Mouse (Mus musculus) E14TG2a.4 (cell line): ENCODE data around the gene Pbrm1.

Experiments
- H3K27me3 ChIP-seq: 2 replicates; pipeline ENCODE4 v1.6.1; 2014; ENCODE audit warnings: low read length, control low read depth; ENCODE audit not compliant: insufficient read depth
- H3K36me3 ChIP-seq: 2 replicates; pipeline ENCODE4 v1.6.1; 2014; ENCODE audit warnings: low read length, control low read depth; ENCODE audit not compliant: insufficient read depth
- H3K4me1 ChIP-seq: replicated peaks from 2 replicates; pipeline ENCODE4 v1.6.1; 2014; ENCODE audit warnings: low read depth, low read length, control low read depth
- H3K4me3 ChIP-seq: replicated peaks from 2 replicates; pipeline ENCODE4 v1.5.1; 2014; ENCODE audit warnings: mild to moderate bottlenecking, low read length
- H3K9me3 ChIP-seq: 2 replicates; pipeline ENCODE4 v1.6.1; 2014; ENCODE audit warnings: low read length, control low read depth
- CTCF ChIP-seq: conservative IDR thresholded peaks from 2 replicates; pipeline ENCODE4 v1.5.1; 2014; ENCODE audit warnings: low read length
- NANOG ChIP-seq: IDR thresholded peaks from 2 replicates; pipeline ENCODE4 v1.6.1; 2014; ENCODE audit warnings: borderline replicate concordance, low read length, mixed read lengths
- POU5F1 ChIP-seq: IDR thresholded peaks from 2 replicates; pipeline ENCODE4 v1.6.1; 2014; ENCODE audit warnings: low read length, borderline replicate concordance

Gene Pbrm1

DNA sequence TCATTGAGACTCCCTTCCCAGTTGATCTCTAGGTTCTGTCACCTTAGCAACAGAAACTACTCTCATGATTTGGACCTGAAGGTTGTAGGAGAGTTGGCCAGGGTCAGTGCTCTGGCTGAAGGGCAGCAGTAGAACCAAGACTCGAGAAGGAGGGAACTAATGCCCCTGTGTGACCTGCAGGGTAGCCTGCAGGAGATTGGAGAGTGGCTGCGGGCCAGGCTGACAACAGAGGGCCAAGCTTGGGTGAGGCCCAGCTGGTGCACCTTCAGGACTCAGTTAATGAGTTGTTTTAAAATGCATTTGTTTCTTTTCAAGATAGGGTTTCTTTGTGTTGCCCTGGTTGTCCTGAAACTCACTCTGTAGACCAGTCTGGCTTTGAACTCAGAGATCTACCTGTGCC lies 146.1 kb downstream of the Pbrm1 start:
- Histone ChIP-seq H3K4me1 (peaks cover 38% of the 10 kb centered on the region), H3K36me3 (peaks cover 1% of the 10 kb centered on the region; the same call in 1 of the 2 replicates), H3K4me3 (no peak overlapping the region), H3K9me3 (no peaks in the 10 kb centered on the region), H3K27me3 (peaks cover 22% of the 10 kb centered on the region)
- TF ChIP-seq POU5F1 (no peak), CTCF (no peak), NANOG (no peak)

- no peaks in the 10 kb centered on the region for H3K9me3 ChIP-seq
- peaks cover 6% of the 10 kb centered on the region for H3K36me3 ChIP-seq
- H3K27me3 ChIP-seq: peaks cover 18% of the 10 kb centered on the region
- TF ChIP-seq CTCF: no peak
- no peak for TF ChIP-seq POU5F1
- no peak for TF ChIP-seq NANOG
- H3K4me3 ChIP-seq: no peak overlapping the region
- H3K4me1 ChIP-seq: peaks cover 38% of the 10 kb centered on the region
Observed at GRCm38 (mm10) chr14:31165458-31165857, 146.5 kb downstream of the Pbrm1 start.

DNA sequence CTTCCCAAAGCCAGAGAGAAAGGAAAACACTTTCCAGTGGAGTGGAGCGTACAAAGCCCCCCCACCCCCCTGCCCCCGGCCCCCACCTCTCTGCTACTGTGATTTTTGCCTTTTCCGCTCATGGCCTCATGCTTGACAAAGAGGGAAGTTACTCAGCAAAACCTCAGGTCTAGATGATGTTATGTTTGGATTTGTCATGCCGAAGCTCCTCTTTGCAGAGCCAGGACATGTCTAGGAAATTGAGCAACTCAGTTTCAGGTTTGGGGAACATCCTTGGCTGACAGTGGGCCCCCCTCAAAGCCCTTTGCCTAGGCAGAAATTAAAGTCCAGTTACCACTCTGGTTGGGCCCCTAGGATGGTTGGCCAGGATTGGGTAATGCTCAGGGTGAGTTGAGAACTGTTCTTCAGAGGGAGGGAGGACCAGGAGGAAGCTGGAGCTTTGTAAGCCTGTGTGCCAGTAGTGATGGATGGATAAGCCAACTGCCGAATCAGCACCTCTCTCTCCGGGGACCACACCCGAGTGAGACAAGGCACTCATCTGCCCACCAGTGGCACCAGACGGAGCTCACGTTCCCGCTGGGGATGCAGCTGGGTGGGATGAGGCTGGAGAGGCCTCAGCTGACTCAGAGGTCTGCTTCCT lies 147.2 kb downstream of the Pbrm1 start:
- peaks cover 17% of the 10 kb centered on the region for H3K27me3 ChIP-seq
- H3K4me3 ChIP-seq: no peak overlapping the region
- TF ChIP-seq CTCF: no peak
- no peak for TF ChIP-seq POU5F1
- TF ChIP-seq NANOG: no peak
- H3K9me3 ChIP-seq: no peaks in the 10 kb centered on the region
- peaks cover 12% of the 10 kb centered on the region for H3K36me3 ChIP-seq
- peaks cover 44% of the 10 kb centered on the region for H3K4me1 ChIP-seq

DNA sequence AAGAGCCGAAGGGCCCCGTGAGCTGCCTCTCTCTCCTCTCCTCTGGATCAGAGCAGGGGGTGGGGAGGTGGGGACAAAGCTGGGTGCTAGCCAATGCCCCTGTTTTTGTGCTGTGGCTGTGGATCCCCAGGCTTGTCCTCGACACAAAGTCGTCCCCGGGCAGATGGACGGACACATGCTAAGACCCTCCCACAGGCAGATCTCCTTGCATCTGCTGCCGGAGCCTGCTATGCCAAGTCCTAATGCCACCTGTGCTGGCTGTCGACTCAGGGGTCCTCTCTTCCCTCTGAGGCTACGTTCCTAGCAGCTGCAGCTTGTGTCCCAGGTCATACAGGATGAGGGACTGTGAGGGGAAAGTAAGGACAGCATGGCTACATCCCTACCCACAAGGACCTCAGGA lies 147.9 kb downstream of the Pbrm1 start:
- TF ChIP-seq NANOG: no peak
- TF ChIP-seq POU5F1: no peak
- TF ChIP-seq CTCF: no peak
- Histone ChIP-seq H3K27me3 (peaks cover 12% of the 10 kb centered on the region), H3K36me3 (peaks cover 19% of the 10 kb centered on the region), H3K4me1 (peaks cover 50% of the 10 kb centered on the region), H3K9me3 (no peaks in the 10 kb centered on the region), H3K4me3 (no peak overlapping the region)

GRCm38 (mm10) chr14:31168425-31168824 lies 149.5 kb downstream of the Pbrm1 start, which contains the start of gene Stab1:
TSS of gene Stab1 (minus strand) at chr14:31168641.
- TF ChIP-seq CTCF (no peak), POU5F1 (no peak), NANOG (no peak)
- Histone ChIP-seq H3K4me3 (0 out of 2 replicates have a peak within 1 kb of the TSS, but pooled peaks have one; percentile 23), H3K36me3 (peaks cover 35% of the 10 kb centered on the region)

GRCm38 (mm10) chr14:31169508-31169907 lies 150.6 kb downstream of the Pbrm1 start:
- Histone ChIP-seq H3K9me3 (no peaks in the 10 kb centered on the region), H3K4me1 (peaks cover 51% of the 10 kb centered on the region), H3K4me3 (no peak overlapping the region), H3K36me3 (peaks cover 46% of the 10 kb centered on the region), H3K27me3 (peaks cover 6% of the 10 kb centered on the region; the same call in 1 of the 2 replicates)
- TF ChIP-seq POU5F1: no peak
- TF ChIP-seq CTCF: no peak
- TF ChIP-seq NANOG: no peak

More at GRCm38 (mm10) chr14:31168425-31168824, 149.5 kb downstream of the Pbrm1 start, which contains the start of gene Stab1:
- peaks cover 50% of the 10 kb centered on the region for H3K4me1 ChIP-seq
- peaks cover 6% of the 10 kb centered on the region; the same call in 1 of the 2 replicates for H3K27me3 ChIP-seq
- H3K9me3 ChIP-seq: no peaks in the 10 kb centered on the region

DNA sequence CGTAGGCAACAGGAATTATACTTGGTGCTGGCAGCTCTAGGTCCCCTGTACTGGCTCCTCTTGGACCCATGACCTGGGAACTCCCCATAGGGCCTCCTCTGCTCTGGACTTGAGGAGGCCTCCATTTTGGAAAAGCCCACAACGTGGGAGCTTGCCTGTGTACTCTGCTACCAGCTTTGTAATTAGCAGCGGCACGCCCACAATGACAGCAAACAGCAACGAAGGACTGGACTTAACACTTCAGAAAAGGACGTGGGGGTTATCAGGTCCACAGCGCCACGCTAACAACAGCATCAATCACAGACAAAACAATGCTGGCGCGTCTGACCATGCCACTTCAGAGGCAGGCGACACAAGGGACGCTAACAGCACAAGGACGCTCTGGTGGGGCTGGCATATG lies 152.0 kb downstream of the Pbrm1 start:
- Histone ChIP-seq H3K36me3 (peaks cover 61% of the 10 kb centered on the region), H3K27me3 (peaks cover 6% of the 10 kb centered on the region; the same call in 1 of the 2 replicates), H3K4me3 (no peak overlapping the region), H3K4me1 (peaks cover 62% of the 10 kb centered on the region), H3K9me3 (no peaks in the 10 kb centered on the region)
- no peak for TF ChIP-seq NANOG
- no peak for TF ChIP-seq CTCF
- no peak for TF ChIP-seq POU5F1
